Mouse (Mus musculus): ENCODE data around the gene Mrpl37. TPM values are rescaled to one million over a fixed set of nuclear protein-coding genes. Genes with fewer than 3 reads are reported as not detected.

Gene Mrpl37
- polyA plus RNA-seq, 1 experiment: 17.7 TPM

DNA sequence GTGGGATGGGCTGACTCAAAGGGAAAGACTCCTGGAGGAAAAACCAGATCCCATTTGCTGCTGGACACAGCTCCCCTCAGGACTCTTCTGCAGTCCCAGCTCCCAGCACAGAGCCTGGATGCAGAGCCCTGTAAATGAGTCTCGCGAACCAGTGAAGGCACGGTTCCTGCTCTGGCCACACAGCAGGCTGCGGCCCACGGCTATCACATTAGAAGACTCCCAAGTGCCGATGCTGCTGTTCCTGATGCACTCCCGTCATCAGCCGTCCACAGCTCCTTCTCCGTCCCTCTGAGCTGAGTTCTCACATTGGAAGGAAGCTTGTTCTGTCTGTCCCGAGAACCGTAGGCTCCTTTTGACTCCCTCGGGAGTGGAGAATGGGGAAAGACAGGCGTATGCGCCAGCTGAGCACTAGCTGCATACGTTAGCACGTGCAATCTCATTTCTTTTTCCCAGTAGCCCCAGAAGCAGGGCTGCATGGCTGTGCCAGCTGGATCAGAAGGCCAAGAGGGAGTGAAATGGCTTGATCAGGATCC lies 30.2 kb upstream of the Mrpl37 start, which contains the start of gene Cdcp2:
Cdcp2 (plus strand) TSS at position 51 of the 533 bp plus-strand sequence.
- H3K36me3 ChIP-seq (replicated peaks; ENCODE audit: low read length): no peaks in the 10 kb centered on the region
- peaks cover 47% of the 10 kb centered on the region for H3K27me3 ChIP-seq (replicated peaks)
- TF ChIP-seq FLI1 (IDR thresholded peaks at IDR 0.05; ENCODE audit: low read length) (no peak), GATA1 (IDR thresholded peaks at IDR 0.05; ENCODE audit: borderline replicate concordance, low read length) (no peak)
- peak within 1 kb of the TSS; percentile 46 for H3K4me3 ChIP-seq (replicated peaks)
- H3K9me3 ChIP-seq: no peaks in the 10 kb centered on the region
- peaks cover 63% of the 10 kb centered on the region for H3K4me1 ChIP-seq

DNA sequence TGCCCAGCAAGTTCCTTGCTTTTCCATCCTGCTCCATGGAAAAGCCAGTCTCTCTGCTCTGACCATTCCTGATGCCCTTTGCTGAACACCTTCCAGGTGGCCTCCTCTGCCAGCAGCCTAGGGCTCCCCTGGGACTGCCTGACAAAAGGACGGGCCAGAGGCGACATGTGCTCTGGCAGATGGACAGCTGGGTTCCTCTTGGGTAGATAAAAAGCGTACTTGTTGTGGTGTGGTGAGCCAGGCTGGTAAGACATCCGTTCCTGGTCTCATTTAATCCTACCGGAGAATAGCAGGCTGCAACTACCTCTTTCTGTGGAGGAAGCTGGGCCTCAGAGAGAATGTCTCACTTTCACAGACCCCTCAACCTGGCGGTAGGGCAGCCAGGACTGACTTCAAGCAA lies 29.4 kb upstream of the Mrpl37 start:
- Histone ChIP-seq H3K36me3 (replicated peaks; ENCODE audit: low read length) (no peaks in the 10 kb centered on the region), H3K9me3 (no peaks in the 10 kb centered on the region), H3K27me3 (replicated peaks) (peaks cover 53% of the 10 kb centered on the region), H3K4me1 (peaks cover 63% of the 10 kb centered on the region), H3K4me3 (replicated peaks) (peak overlapping the region; percentile 46)
- TF ChIP-seq GATA1 (IDR thresholded peaks at IDR 0.05; ENCODE audit: borderline replicate concordance, low read length) (no peak), FLI1 (IDR thresholded peaks at IDR 0.05; ENCODE audit: low read length) (no peak)

DNA sequence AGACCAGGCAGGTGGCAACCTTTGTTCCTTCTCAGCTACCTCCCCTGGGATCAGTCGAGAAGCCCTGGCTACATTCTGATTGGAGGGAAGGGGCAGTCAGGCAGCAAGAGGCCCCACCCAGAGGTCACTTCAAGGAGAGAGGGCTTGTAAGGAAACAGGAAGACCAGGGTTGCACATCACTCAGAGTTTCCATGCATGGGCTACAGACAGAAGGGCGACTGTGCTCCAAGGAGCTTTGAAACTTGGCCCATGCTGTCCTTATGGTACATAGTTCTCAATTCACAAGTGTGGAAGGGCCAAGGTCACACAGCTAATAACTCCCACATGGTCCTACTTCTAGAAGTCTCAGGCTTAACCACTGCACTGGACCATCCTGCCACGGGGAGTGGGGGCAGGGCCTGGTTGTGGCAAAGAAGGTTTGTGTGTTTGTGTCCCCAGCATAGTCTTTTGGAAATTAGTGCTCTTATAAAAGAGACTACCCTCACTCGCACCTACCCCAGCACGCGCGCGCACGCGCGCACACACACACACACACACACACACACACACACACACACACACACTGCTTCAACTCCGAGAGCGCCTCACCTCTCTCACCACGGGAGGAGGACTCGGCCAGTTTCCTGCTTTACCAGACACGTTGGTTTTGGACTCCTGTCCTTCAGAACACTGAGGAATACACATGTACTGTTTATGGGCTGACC lies 28.0 kb upstream of the Mrpl37 start:
- H3K36me3 ChIP-seq (replicated peaks; ENCODE audit: low read length): no peaks in the 10 kb centered on the region
- TF ChIP-seq FLI1 (IDR thresholded peaks at IDR 0.05; ENCODE audit: low read length) (no peak), GATA1 (IDR thresholded peaks at IDR 0.05; ENCODE audit: borderline replicate concordance, low read length) (no peak)
- no peak overlapping the region for H3K4me3 ChIP-seq (replicated peaks)
- H3K27me3 ChIP-seq (replicated peaks): peaks cover 62% of the 10 kb centered on the region
- peaks cover 53% of the 10 kb centered on the region for H3K4me1 ChIP-seq
- H3K9me3 ChIP-seq: no peaks in the 10 kb centered on the region

DNA sequence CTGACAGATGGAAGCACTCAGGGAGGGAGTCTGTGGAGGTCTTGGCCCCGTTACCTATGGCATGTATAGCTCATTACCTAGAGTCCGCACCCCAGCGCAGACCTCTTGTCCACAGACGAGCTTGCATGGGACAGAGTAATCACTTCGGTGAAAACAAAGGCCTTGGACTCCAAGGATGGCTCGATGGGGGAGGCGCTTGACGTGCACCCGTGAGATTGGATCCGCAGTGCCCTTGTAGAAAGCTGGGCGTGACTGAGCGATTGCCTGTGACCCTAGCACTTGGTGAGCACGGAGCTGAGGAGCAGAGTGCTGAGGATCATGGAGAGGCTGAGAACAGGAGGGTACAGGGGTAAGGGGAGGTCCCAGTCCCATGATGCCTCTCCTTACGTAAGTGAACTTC lies 25.0 kb upstream of the Mrpl37 start:
- H3K4me1 ChIP-seq: peaks cover 39% of the 10 kb centered on the region
- peaks cover 71% of the 10 kb centered on the region for H3K27me3 ChIP-seq (replicated peaks)
- TF ChIP-seq GATA1 (IDR thresholded peaks at IDR 0.05; ENCODE audit: borderline replicate concordance, low read length): no peak
- TF ChIP-seq FLI1 (IDR thresholded peaks at IDR 0.05; ENCODE audit: low read length): no peak
- H3K9me3 ChIP-seq: no peaks in the 10 kb centered on the region
- H3K4me3 ChIP-seq (replicated peaks): no peak overlapping the region
- H3K36me3 ChIP-seq (replicated peaks; ENCODE audit: low read length): no peaks in the 10 kb centered on the region

DNA sequence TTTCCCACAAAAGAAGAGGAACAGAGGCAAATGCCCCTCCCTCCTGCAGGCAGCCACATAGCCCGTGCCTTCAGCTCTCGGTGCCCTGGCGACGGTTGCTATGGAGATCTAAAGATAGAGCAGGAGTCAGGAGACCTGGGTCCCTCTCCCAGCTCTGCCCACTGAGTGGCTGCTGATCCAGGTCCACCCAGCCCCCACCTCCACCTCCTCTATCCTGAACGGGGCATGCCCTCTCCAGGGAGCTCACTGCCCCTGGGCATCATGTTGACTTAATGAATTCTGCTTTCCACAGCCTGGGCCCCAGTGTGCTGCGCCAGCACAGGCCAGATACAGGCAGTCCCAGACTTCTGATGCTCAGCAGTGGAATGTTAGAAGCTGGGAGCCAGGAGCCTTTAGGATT lies 18.2 kb upstream of the Mrpl37 start:
- H3K4me3 ChIP-seq (replicated peaks): no peak overlapping the region
- TF ChIP-seq GATA1 (IDR thresholded peaks at IDR 0.05; ENCODE audit: borderline replicate concordance, low read length) (no peak), FLI1 (IDR thresholded peaks at IDR 0.05; ENCODE audit: low read length) (no peak)
- H3K4me1 ChIP-seq: peaks cover 47% of the 10 kb centered on the region

DNA sequence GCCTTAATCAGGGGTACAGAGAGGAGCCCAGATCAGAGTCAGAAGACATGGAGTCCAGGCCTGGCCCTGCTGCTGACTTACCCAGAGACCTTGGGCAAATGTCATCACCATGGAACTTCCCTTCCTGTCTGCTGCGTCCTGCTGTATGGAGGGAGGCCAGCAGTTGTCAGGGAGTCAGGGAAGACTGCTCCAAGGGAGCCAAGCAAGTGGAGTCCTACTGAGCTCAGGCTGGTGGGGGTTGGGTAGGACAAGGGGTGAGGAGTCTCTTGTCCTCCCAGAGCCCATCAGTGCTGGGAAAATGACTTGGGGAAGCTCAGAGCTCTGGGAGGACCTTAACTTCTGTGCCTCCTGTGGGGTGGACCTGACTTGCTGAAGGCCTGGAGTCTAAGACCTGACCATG lies 17.7 kb upstream of the Mrpl37 start:
- Histone ChIP-seq H3K4me1 (peaks cover 52% of the 10 kb centered on the region), H3K4me3 (replicated peaks) (no peak overlapping the region), H3K27me3 (replicated peaks) (peaks cover 60% of the 10 kb centered on the region), H3K9me3 (no peaks in the 10 kb centered on the region), H3K36me3 (replicated peaks; ENCODE audit: low read length) (no peaks in the 10 kb centered on the region)
- TF ChIP-seq FLI1 (IDR thresholded peaks at IDR 0.05; ENCODE audit: low read length) (no peak), GATA1 (IDR thresholded peaks at IDR 0.05; ENCODE audit: borderline replicate concordance, low read length) (no peak)

More for the DNA sequence above, 18.2 kb upstream of the Mrpl37 start:
- H3K9me3 ChIP-seq: no peaks in the 10 kb centered on the region
- peaks cover 65% of the 10 kb centered on the region for H3K27me3 ChIP-seq (replicated peaks)
- H3K36me3 ChIP-seq (replicated peaks; ENCODE audit: low read length): no peaks in the 10 kb centered on the region

DNA sequence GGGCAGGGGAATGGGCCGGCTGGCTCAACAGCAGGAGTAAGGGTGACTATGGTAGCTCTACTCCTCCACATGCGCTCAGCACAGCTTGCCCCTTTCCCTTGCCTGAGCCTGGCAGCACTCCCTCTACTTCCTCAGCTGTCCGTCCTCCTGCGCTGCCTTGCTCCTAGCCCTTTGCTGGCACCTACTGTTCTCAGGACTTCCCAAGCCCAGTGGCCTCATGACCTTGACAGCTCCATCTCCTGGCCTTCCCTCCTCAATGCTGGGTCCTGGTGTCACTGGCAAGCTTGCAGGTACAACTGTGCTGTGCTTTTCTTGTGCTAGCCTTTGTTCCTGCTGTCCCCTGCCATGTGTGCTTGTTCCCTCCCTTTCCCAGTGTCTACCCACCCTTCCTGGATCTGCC lies 16.5 kb upstream of the Mrpl37 start:
- TF ChIP-seq GATA1 (IDR thresholded peaks at IDR 0.05; ENCODE audit: borderline replicate concordance, low read length): no peak
- TF ChIP-seq FLI1 (IDR thresholded peaks at IDR 0.05; ENCODE audit: low read length): no peak
- H3K36me3 ChIP-seq (replicated peaks; ENCODE audit: low read length): no peaks in the 10 kb centered on the region
- H3K4me1 ChIP-seq: peaks cover 57% of the 10 kb centered on the region
- peaks cover 49% of the 10 kb centered on the region for H3K27me3 ChIP-seq (replicated peaks)
- no peaks in the 10 kb centered on the region for H3K9me3 ChIP-seq
- peak overlapping the region; percentile 20 for H3K4me3 ChIP-seq (replicated peaks)

DNA sequence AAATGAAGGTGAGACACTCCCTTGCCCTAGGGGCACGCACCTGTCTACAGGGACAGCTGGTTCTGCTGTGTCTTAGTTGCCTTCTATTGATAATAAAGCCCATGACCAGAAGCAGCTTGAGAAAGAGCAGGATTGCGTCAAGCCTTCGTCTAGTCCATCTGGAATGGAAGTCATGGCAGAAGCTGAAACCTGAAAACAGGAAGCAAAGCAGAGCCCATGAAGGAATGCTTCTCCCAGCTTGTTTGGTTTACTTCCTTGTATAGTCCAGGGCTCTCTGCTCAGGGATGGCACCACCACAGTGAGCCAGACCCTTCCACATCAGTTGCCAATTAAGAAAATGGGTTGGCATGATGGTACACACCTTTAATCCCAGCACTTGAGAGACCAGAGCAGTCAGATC lies 15.5 kb upstream of the Mrpl37 start:
- Histone ChIP-seq H3K27me3 (replicated peaks) (peaks cover 47% of the 10 kb centered on the region), H3K4me3 (replicated peaks) (no peak overlapping the region), H3K9me3 (no peaks in the 10 kb centered on the region), H3K4me1 (peaks cover 57% of the 10 kb centered on the region), H3K36me3 (replicated peaks; ENCODE audit: low read length) (no peaks in the 10 kb centered on the region)
- TF ChIP-seq FLI1 (IDR thresholded peaks at IDR 0.05; ENCODE audit: low read length) (no peak), GATA1 (IDR thresholded peaks at IDR 0.05; ENCODE audit: borderline replicate concordance, low read length) (no peak)

DNA sequence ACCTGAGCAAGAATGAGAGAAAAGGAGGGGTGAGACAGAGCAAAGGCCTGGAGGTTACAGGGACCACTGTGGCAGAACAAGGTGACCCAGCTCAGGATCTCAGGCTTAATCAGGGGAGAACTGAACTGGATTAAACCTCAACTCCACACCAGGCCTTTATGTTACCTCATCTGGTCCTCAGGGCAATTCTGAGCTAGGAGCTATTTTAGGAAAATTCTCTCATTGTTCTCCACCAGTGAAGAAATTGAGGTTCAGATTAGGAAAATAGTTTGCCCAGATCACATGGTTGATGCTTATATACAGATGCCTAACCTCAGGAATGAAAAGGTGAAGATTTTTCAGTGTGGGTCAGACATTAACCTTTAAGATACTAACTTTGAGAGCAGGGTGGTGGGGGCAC lies 13.0 kb upstream of the Mrpl37 start:
- H3K27me3 ChIP-seq (replicated peaks): peaks cover 42% of the 10 kb centered on the region
- no peak overlapping the region for H3K4me3 ChIP-seq (replicated peaks)
- H3K36me3 ChIP-seq (replicated peaks; ENCODE audit: low read length): no peaks in the 10 kb centered on the region
- no peaks in the 10 kb centered on the region for H3K9me3 ChIP-seq
- peaks cover 51% of the 10 kb centered on the region for H3K4me1 ChIP-seq
- TF ChIP-seq GATA1 (IDR thresholded peaks at IDR 0.05; ENCODE audit: borderline replicate concordance, low read length) (no peak), FLI1 (IDR thresholded peaks at IDR 0.05; ENCODE audit: low read length) (no peak)

DNA sequence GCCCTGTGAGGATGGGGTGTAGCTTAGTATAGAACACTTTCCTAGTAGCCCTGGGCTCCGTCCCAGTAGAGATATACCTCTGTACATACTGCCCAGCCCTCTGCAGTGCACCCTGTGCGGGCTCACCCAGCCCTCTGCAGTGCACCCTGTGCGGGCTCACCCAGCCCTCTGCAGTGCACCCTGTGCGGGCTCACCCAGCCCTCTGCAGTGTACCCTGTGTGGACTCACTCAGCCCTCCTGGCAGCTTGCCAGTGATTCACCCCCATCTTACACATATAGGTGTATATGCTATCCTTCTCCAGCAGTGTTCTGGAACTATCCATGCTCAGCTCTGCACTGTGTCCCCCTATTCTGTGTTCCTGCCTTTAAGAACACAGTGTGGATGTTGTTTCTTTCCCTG lies 12.2 kb upstream of the Mrpl37 start:
- Histone ChIP-seq H3K9me3 (no peaks in the 10 kb centered on the region), H3K27me3 (replicated peaks) (peaks cover 38% of the 10 kb centered on the region), H3K4me1 (peaks cover 43% of the 10 kb centered on the region), H3K4me3 (replicated peaks) (no peak overlapping the region), H3K36me3 (replicated peaks; ENCODE audit: low read length) (no peaks in the 10 kb centered on the region)
- TF ChIP-seq GATA1 (IDR thresholded peaks at IDR 0.05; ENCODE audit: borderline replicate concordance, low read length) (no peak), FLI1 (IDR thresholded peaks at IDR 0.05; ENCODE audit: low read length) (no peak)

Data from megakaryocyte, embryonic 14.5 days (primary cell).